Mouse (Mus musculus) small intestine, adult 2 months (tissue): ENCODE measurements around the gene Pigw.

Source experiments
- CTCF ChIP-seq: fragments of 200-500 bp; IDR thresholded peaks from 2 replicates; pipeline ENCODE4 v1.5.1; 2012; ENCODE audit warnings: low read depth, mild to moderate bottlenecking, control low read depth, inconsistent platforms, low read length, moderate library complexity, mixed read lengths; ENCODE audit not compliant: insufficient replicate concordance, insufficient read length; ENCODE audit errors: extremely low read depth
- POLR2A ChIP-seq: fragments of 200-500 bp; IDR thresholded peaks from 2 replicates; pipeline ENCODE4 v1.6.1; 2012; ENCODE audit warnings: low read depth, mild to moderate bottlenecking, control low read depth, inconsistent platforms, low read length, moderate library complexity

GRCm38 (mm10) chr11:84919951-84920350 lies 39.9 kb upstream of the Pigw start:
- TF ChIP-seq CTCF (no peak), POLR2A (no peak)
